Mouse (Mus musculus): Measurements from ENCODE around the gene Llgl2.

GRCm38 (mm10) chr11:115863895-115864294 is 40.0 kb downstream of the Llgl2 start:
- TF ChIP-seq CTCF (IDR thresholded peaks at IDR 0.05) (peak; percentile 27; the same call in 1 of the 2 replicates), EP300 (IDR thresholded peaks at IDR 0.05) (no peak)
